Mouse (Mus musculus) C2C12 (cell line): Measurements from ENCODE around the gene Tspan9. TPM values are rescaled to one million over a fixed set of nuclear protein-coding genes. Genes with fewer than 3 reads are reported as not detected.

Source experiments
- H3K27me3 ChIP-seq: one replicate; pipeline ENCODE4 v1.6.1; 2011; ENCODE audit not compliant: control insufficient read depth, insufficient read depth, insufficient read length
- H3K36me3 ChIP-seq: one replicate; pipeline ENCODE4 v1.6.1; 2011; ENCODE audit not compliant: control insufficient read depth, insufficient read depth
- H3K4me3 ChIP-seq: one replicate; pipeline ENCODE4 v1.5.1; 2011; ENCODE audit warnings: mild to moderate bottlenecking, control low read depth; ENCODE audit not compliant: poor library complexity, insufficient read depth, severe bottlenecking
- H3K79me2 ChIP-seq: one replicate; pipeline ENCODE4 v1.6.1; 2011; ENCODE audit not compliant: control insufficient read depth, insufficient read depth
- H3K79me3 ChIP-seq: one replicate; pipeline ENCODE4 v1.6.1; 2011; ENCODE audit warnings: low read depth, control low read depth
- H3ac ChIP-seq: one replicate; pipeline ENCODE3; 2011; ENCODE audit warnings: low read depth; ENCODE audit not compliant: control insufficient read depth, insufficient read length
- CEBPB ChIP-seq: IDR thresholded peaks from one replicate; pipeline ENCODE4 v1.6.1; 2011; ENCODE audit warnings: low read depth, mild to moderate bottlenecking, control low read depth, moderate library complexity
- CTCF ChIP-seq: IDR thresholded peaks from one replicate; pipeline ENCODE4 v1.5.1; 2011; ENCODE audit not compliant: control insufficient read depth, insufficient read depth, insufficient read length
- FOSL1 ChIP-seq: IDR thresholded peaks from one replicate; pipeline ENCODE4 v1.8.0; 2011; ENCODE audit warnings: mild to moderate bottlenecking, low read length; ENCODE audit not compliant: poor library complexity, insufficient read depth, severe bottlenecking
- MAX ChIP-seq: IDR thresholded peaks from one replicate; pipeline ENCODE4 v1.6.1; 2011; ENCODE audit warnings: mild to moderate bottlenecking, control low read depth
- MYOD1 ChIP-seq: IDR thresholded peaks from one replicate; pipeline ENCODE4 v1.6.1; 2011; ENCODE audit warnings: low read depth; ENCODE audit not compliant: control insufficient read depth, insufficient read length
- MYOG ChIP-seq: IDR thresholded peaks from one replicate; pipeline ENCODE4 v1.6.1; 2011; ENCODE audit not compliant: control insufficient read depth, insufficient read length; ENCODE audit errors: extremely low read depth
- USF1 ChIP-seq: IDR thresholded peaks from one replicate; pipeline ENCODE4 v1.6.1; 2011; ENCODE audit warnings: low read depth, mild to moderate bottlenecking, control low read depth, moderate library complexity
- polyA plus RNA-seq: library from polyadenylated mRNA; unstranded; fragments of >200 nt; fragmentation: generic; extraction: Trizol; gene quantifications from one replicate; pipeline ENCODE4 v1.2.1, GENCODE M21; 2012; ENCODE audit warnings: missing spikeins

Tspan9 gene
- polyA plus RNA-seq, 1 experiment = 57.6 TPM

DNA sequence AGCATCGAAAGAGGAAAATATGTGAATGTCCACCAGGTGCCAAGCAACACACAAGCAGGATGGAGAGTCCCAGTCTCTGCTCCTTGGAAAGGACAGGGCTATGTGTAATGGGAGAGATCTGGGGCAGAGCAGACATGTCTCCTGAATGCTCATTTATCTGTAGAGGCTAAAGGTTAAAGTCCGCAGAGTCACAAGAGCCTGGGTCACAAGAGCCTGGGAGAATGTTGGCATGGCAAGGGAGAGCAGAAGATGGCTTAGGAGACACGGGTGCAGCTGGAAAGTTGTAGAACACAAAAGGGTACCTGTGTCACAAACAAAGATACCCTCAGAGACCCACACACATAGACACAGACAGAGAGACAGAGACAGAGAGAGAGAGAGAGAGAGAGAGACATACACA is 17.9 kb downstream of the Tspan9 start:
- TF ChIP-seq MYOD1 (no peak), MAX (no peak), USF1 (no peak), MYOG (no peak), CTCF (no peak), FOSL1 (no peak), CEBPB (no peak)
- H3ac ChIP-seq = no peak overlapping the region
- H3K4me3 ChIP-seq = no peak overlapping the region
- no peaks in the 10 kb centered on the region for H3K79me3 ChIP-seq
- no peaks in the 10 kb centered on the region for H3K36me3 ChIP-seq
- no peaks in the 10 kb centered on the region for H3K27me3 ChIP-seq
- H3K79me2 ChIP-seq = no peaks in the 10 kb centered on the region

DNA sequence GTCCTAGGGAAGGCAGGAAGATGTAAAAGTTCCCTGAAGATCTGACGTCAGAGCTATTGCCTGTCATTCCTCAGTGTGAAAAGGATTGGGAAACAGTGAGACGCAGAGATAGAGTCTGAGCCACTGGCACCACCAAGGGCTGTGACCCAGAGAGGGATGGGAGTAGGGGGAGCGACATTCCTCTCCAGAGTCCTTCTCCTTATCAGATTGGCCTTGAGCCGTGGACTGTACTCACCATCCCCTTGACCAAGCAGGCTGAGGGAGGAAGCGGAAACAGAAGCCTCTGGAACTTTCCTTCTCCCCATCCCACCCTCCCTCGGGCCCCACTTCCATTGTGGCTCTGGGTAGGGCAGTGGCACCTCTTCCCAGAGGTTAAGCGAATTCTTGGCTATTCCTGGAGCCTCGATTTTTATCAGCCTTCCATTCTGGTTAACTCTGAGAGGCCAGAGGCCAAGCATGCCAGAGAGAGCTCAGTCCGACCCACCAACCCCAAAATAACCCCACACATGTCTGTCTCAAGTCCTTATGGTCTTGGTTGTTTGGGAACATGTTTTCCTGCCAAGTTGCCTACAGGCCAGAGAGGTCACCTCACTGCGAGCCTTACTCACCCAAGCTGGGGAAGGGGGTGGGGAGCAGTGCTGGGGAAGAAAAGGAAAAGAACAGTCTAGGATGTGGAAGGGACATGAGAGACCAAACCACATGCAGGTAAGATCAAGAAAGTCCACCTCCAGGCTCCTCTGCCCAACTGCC is 19.0 kb downstream of the Tspan9 start:
- no peaks in the 10 kb centered on the region for H3K79me3 ChIP-seq
- TF ChIP-seq CTCF (no peak), FOSL1 (no peak), USF1 (no peak), MYOG (no peak), CEBPB (no peak), MYOD1 (no peak), MAX (no peak)
- H3K79me2 ChIP-seq = no peaks in the 10 kb centered on the region
- no peaks in the 10 kb centered on the region for H3K27me3 ChIP-seq
- no peak overlapping the region for H3K4me3 ChIP-seq
- H3ac ChIP-seq = no peak overlapping the region
- H3K36me3 ChIP-seq = no peaks in the 10 kb centered on the region

GRCm38 (mm10) chr6:128122127-128122526 is 21.3 kb downstream of the Tspan9 start:
- no peak for TF ChIP-seq MYOG
- no peak for TF ChIP-seq CEBPB
- TF ChIP-seq MAX = no peak
- no peak for TF ChIP-seq USF1
- no peak for TF ChIP-seq FOSL1
- TF ChIP-seq MYOD1 = no peak
- no peaks in the 10 kb centered on the region for H3K79me2 ChIP-seq
- no peaks in the 10 kb centered on the region for H3K36me3 ChIP-seq
- H3K4me3 ChIP-seq = no peak overlapping the region
- H3ac ChIP-seq = no peak overlapping the region
- no peaks in the 10 kb centered on the region for H3K79me3 ChIP-seq
- no peaks in the 10 kb centered on the region for H3K27me3 ChIP-seq

DNA sequence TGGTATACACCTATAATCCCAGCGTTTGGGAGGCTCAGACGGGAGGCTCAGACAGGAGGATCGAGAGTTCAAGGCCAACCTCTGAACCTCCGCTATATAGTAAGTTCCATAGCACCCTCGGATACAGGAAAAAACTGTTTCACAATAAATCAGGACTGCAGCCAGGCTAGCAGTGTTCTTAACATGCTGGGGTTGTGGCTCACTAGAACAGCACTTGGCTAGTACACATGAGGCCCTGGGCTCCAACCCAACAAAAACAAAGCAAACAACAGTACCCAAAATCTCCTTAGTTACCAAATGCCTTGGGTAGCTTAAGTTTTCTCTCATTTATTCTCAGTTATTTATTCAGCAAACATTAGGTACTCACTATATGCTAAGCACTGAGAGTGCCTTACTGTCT is 21.7 kb downstream of the Tspan9 start:
- no peaks in the 10 kb centered on the region for H3K79me3 ChIP-seq
- no peaks in the 10 kb centered on the region for H3K27me3 ChIP-seq
- H3K4me3 ChIP-seq = no peak overlapping the region
- TF ChIP-seq MAX = no peak
- TF ChIP-seq FOSL1 = no peak
- no peak for TF ChIP-seq MYOD1
- TF ChIP-seq CEBPB = no peak
- TF ChIP-seq USF1 = no peak
- no peak for TF ChIP-seq CTCF
- TF ChIP-seq MYOG = no peak
- H3K36me3 ChIP-seq = no peaks in the 10 kb centered on the region
- no peaks in the 10 kb centered on the region for H3K79me2 ChIP-seq
- no peak overlapping the region for H3ac ChIP-seq

DNA sequence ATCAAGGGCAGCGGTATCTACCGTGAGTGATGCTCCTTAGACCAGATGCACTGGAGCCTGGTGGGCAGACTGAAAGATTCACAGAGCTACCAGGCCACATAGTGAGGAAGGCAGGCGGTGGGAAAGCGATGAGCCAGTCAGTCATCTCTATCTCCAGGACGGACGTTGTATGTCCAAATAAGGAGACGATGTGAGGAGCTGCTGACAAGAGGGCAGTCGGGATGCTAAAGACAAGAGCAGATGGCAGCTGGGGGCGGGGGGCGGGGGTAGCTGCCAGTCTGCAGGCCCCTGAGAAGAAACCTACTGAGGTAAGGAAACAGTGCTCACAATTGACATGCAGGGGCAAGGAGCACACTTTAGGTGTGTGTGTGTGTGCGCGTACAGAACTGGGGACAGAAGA is 22.6 kb downstream of the Tspan9 start:
- no peaks in the 10 kb centered on the region for H3K27me3 ChIP-seq
- H3K79me2 ChIP-seq = no peaks in the 10 kb centered on the region
- H3K79me3 ChIP-seq = no peaks in the 10 kb centered on the region
- H3ac ChIP-seq = no peak overlapping the region
- no peak overlapping the region for H3K4me3 ChIP-seq
- H3K36me3 ChIP-seq = no peaks in the 10 kb centered on the region
- TF ChIP-seq USF1 (no peak), MAX (no peak), CEBPB (no peak), CTCF (no peak), MYOD1 (no peak), FOSL1 (no peak), MYOG (no peak)

DNA sequence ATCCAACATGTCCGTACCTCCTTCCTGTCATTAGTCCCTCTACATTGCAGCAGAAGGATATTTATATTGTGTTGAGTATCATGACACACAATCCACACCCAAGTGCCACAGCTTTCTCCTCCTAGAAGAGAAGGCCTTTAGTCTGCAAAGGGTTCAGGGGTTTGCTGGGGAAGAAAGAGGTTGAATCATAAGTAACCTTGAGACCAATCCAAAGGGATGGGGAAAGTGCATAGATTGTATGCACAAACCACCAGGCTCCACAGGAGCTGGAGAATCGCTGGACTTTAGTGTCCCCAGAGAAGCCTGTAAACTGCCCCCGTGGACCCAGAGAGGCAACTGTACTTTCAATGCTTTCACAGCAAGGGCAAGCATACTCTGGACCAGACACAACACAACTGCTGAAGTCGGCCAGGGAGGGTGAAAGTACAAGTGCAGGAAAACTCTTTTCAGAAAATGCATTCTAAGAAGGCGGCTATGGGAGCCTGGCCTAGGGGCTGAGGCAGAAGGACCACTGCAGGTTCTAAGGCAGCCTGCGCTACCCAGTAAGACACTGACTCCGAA is 24.6 kb downstream of the Tspan9 start:
- Histone ChIP-seq H3K79me3 (no peaks in the 10 kb centered on the region), H3K36me3 (no peaks in the 10 kb centered on the region), H3K27me3 (no peaks in the 10 kb centered on the region), H3K79me2 (no peaks in the 10 kb centered on the region), H3K4me3 (no peak overlapping the region), H3ac (no peak overlapping the region)
- TF ChIP-seq USF1 (no peak), MAX (no peak), CTCF (no peak), CEBPB (no peak), MYOD1 (no peak), MYOG (no peak), FOSL1 (no peak)
